Mouse (Mus musculus) hindbrain, embryonic 15.5 days (tissue): Measurements from ENCODE around the gene Jup. TPM values are rescaled to one million over a fixed set of nuclear protein-coding genes. Genes with fewer than 3 reads are reported as not detected.

Experiments used
- ATAC-seq: fragments of 200-750 bp; cut with Nextera tagmentation; 2 replicates; pipeline ENCODE4 v1.8.0; 2017; ENCODE audit warnings: low read depth, moderate number of reproducible peaks, moderate TSS enrichment; ENCODE audit not compliant: low FRiP score
- H3K27ac ChIP-seq: fragments of 300-500 bp; sonication (generic); replicated peaks from 2 replicates; pipeline ENCODE4 v1.5.1; 2015; ENCODE audit warnings: mild to moderate bottlenecking, inconsistent platforms
- H3K27me3 ChIP-seq: fragments of 300-500 bp; sonication (generic); 2 replicates; pipeline ENCODE4 v1.6.1; 2015; ENCODE audit warnings: control low read depth, inconsistent platforms
- H3K36me3 ChIP-seq: fragments of 300-500 bp; sonication (generic); 2 replicates; pipeline ENCODE4 v1.6.1; 2015; ENCODE audit warnings: control low read depth, inconsistent platforms
- H3K4me1 ChIP-seq: fragments of 300-500 bp; sonication (generic); replicated peaks from 2 replicates; pipeline ENCODE4 v1.6.1; 2015; ENCODE audit warnings: control low read depth, inconsistent platforms
- H3K4me2 ChIP-seq: fragments of 300-500 bp; sonication (generic); 2 replicates; pipeline ENCODE4 v1.6.1; 2015; ENCODE audit warnings: moderate library complexity, mild to moderate bottlenecking, inconsistent platforms
- H3K4me3 ChIP-seq: fragments of 300-500 bp; sonication (generic); 2 replicates; pipeline ENCODE4 v1.5.1; 2015; ENCODE audit warnings: mild to moderate bottlenecking, inconsistent platforms
- H3K9ac ChIP-seq: fragments of 300-500 bp; sonication (generic); 2 replicates; pipeline ENCODE4 v1.6.1; 2015; ENCODE audit warnings: inconsistent platforms
- H3K9me3 ChIP-seq: fragments of 300-500 bp; sonication (generic); 2 replicates; pipeline ENCODE4 v1.6.1; 2016; ENCODE audit warnings: control low read depth, inconsistent platforms
- WGBS: fragments of 180-500 bp; shearing (Covaris S2); methylation state at CpG from one replicate; pipeline ENCODE4 v1.1.7; 2015; 5-methylcytosine and 5-hydroxymethylcytosine counted together
- polyA plus RNA-seq: library from polyadenylated mRNA; unstranded; fragments of >200 nt; fragmentation: Nextera tagmentation; extraction: Ambion mirVana; gene quantifications from 2 replicates; pipeline ENCODE4 v1.2.1, GENCODE M21; 2015

The Jup gene
- polyA plus RNA-seq = 73.2 and 78.1 TPM in 2 replicates

GRCm38 (mm10) chr11:100397600-100398389 is at the start of gene Jup:
Gene Jup, minus strand, starts transcription at chr11:100397763.
- H3K27me3 ChIP-seq = no peaks in the 10 kb centered on the region
- H3K36me3 ChIP-seq = no peaks in the 10 kb centered on the region
- peak within 1 kb of the TSS; percentile 63 for H3K4me3 ChIP-seq
- peak within 1 kb of the TSS; percentile 77 for H3K4me2 ChIP-seq
- ATAC-seq = peak; percentile 99
- no peaks in the 10 kb centered on the region for H3K9me3 ChIP-seq
- H3K9ac ChIP-seq = peak within 1 kb of the TSS; percentile 72
- WGBS = 1% methylated on average over 37 of the region's 37 CpGs
- H3K4me1 ChIP-seq = peaks cover 44% of the 10 kb centered on the region
- peak within 1 kb of the TSS; percentile 77 for H3K27ac ChIP-seq

- Histone ChIP-seq H3K9ac (no peak overlapping the region), H3K27me3 (no peaks in the 10 kb centered on the region), H3K9me3 (no peaks in the 10 kb centered on the region), H3K4me1 (peaks cover 18% of the 10 kb centered on the region), H3K4me3 (no peak overlapping the region), H3K4me2 (no peak overlapping the region), H3K27ac (no peak overlapping the region), H3K36me3 (0 out of 2 replicates have a peak, but pooled peaks cover 5% of the 10 kb centered on the region)
- 85% methylated on average over 6 of the region's 6 CpGs for WGBS
- no peak for ATAC-seq
These were observed 45.1 kb upstream of the Jup start for GRCm38 (mm10) chr11:100442625-100443024.

GRCm38 (mm10) chr11:100441797-100442196 is 44.2 kb upstream of the Jup start, which contains the start of the genes Nt5c3b and Klhl10:
Gene Nt5c3b, minus strand, starts transcription at chr11:100441808.
Gene Klhl10, plus strand, starts transcription at chr11:100441917.
- H3K9me3 ChIP-seq = no peaks in the 10 kb centered on the region
- WGBS = 82% methylated on average over 8 of the region's 8 CpGs
- H3K4me2 ChIP-seq = peak within 1 kb of the TSS; percentile 85
- H3K36me3 ChIP-seq = peaks cover 5% of the 10 kb centered on the region; the same call in 1 of the 2 replicates
- peaks cover 18% of the 10 kb centered on the region for H3K4me1 ChIP-seq
- H3K27me3 ChIP-seq = no peaks in the 10 kb centered on the region
- peak within 1 kb of the TSS; percentile 82 for H3K27ac ChIP-seq
- ATAC-seq = no peak
- peak within 1 kb of the TSS; percentile 94 for H3K9ac ChIP-seq
- H3K4me3 ChIP-seq = peak within 1 kb of the TSS; percentile 91

- Histone ChIP-seq H3K4me1 (peaks cover 18% of the 10 kb centered on the region), H3K36me3 (peaks cover 7% of the 10 kb centered on the region), H3K9me3 (no peaks in the 10 kb centered on the region), H3K27ac (peak overlapping the region; percentile 82), H3K4me2 (peak overlapping the region; percentile 85), H3K4me3 (peak overlapping the region; percentile 91), H3K27me3 (no peaks in the 10 kb centered on the region), H3K9ac (peak overlapping the region; percentile 94)
- under 1% methylated on average over 51 of the region's 52 CpGs for WGBS
- peak; percentile 97 for ATAC-seq
These were observed 43.3 kb upstream of the Jup start for GRCm38 (mm10) chr11:100440691-100441522.

- Histone ChIP-seq H3K36me3 (peaks cover 13% of the 10 kb centered on the region), H3K9me3 (no peaks in the 10 kb centered on the region), H3K4me3 (no peak overlapping the region), H3K4me1 (peaks cover 18% of the 10 kb centered on the region), H3K4me2 (no peak overlapping the region), H3K9ac (no peak overlapping the region), H3K27ac (no peak overlapping the region), H3K27me3 (no peaks in the 10 kb centered on the region)
- WGBS = 77% methylated on average over 1 of the region's 1 CpGs
- no peak for ATAC-seq
These were observed 40.3 kb upstream of the Jup start for GRCm38 (mm10) chr11:100437901-100438300.

GRCm38 (mm10) chr11:100435678-100436246 is 38.2 kb upstream of the Jup start:
- 27% methylated on average over 9 of the region's 9 CpGs for WGBS
- H3K4me2 ChIP-seq = no peak overlapping the region
- H3K27ac ChIP-seq = no peak overlapping the region
- no peaks in the 10 kb centered on the region for H3K9me3 ChIP-seq
- no peak overlapping the region for H3K9ac ChIP-seq
- H3K36me3 ChIP-seq = peaks cover 17% of the 10 kb centered on the region
- no peak overlapping the region for H3K4me3 ChIP-seq
- H3K4me1 ChIP-seq = peaks cover 11% of the 10 kb centered on the region
- ATAC-seq = no peak
- no peaks in the 10 kb centered on the region for H3K27me3 ChIP-seq

GRCm38 (mm10) chr11:100432002-100432401 is 34.4 kb upstream of the Jup start:
- Histone ChIP-seq H3K9me3 (no peaks in the 10 kb centered on the region), H3K4me2 (no peak overlapping the region), H3K4me3 (no peak overlapping the region), H3K27ac (no peak overlapping the region), H3K36me3 (peaks cover 21% of the 10 kb centered on the region), H3K27me3 (no peaks in the 10 kb centered on the region), H3K9ac (no peak overlapping the region), H3K4me1 (peaks cover 5% of the 10 kb centered on the region; the same call in 1 of the 2 replicates)
- WGBS = 95% methylated on average over 5 of the region's 5 CpGs
- no peak for ATAC-seq

GRCm38 (mm10) chr11:100430052-100430451 is 32.5 kb upstream of the Jup start:
- WGBS = 84% methylated on average over 7 of the region's 7 CpGs
- Histone ChIP-seq H3K27ac (no peak overlapping the region), H3K27me3 (no peaks in the 10 kb centered on the region), H3K4me3 (no peak overlapping the region), H3K36me3 (peaks cover 18% of the 10 kb centered on the region; the same call in 1 of the 2 replicates), H3K4me1 (peaks cover 5% of the 10 kb centered on the region; the same call in 1 of the 2 replicates), H3K9me3 (no peaks in the 10 kb centered on the region), H3K4me2 (no peak overlapping the region), H3K9ac (no peak overlapping the region)
- no peak for ATAC-seq

- H3K9me3 ChIP-seq = no peaks in the 10 kb centered on the region
- H3K4me3 ChIP-seq = no peak overlapping the region
- H3K4me2 ChIP-seq = no peak overlapping the region
- WGBS = 66% methylated on average over 9 of the region's 9 CpGs
- peaks cover 5% of the 10 kb centered on the region; the same call in 1 of the 2 replicates for H3K4me1 ChIP-seq
- no peaks in the 10 kb centered on the region for H3K27me3 ChIP-seq
- H3K27ac ChIP-seq = peak overlapping the region; percentile 51; the same call in 1 of the 2 replicates
- H3K9ac ChIP-seq = no peak overlapping the region
- H3K36me3 ChIP-seq = peaks cover 18% of the 10 kb centered on the region; the same call in 1 of the 2 replicates
- peak; percentile 51; the same call in 1 of the 2 replicates for ATAC-seq
These were observed 31.1 kb upstream of the Jup start for GRCm38 (mm10) chr11:100428612-100429199.

GRCm38 (mm10) chr11:100426820-100427219 is 29.3 kb upstream of the Jup start:
- no peak for ATAC-seq
- H3K4me2 ChIP-seq = no peak overlapping the region
- peaks cover 11% of the 10 kb centered on the region; the same call in 1 of the 2 replicates for H3K36me3 ChIP-seq
- H3K4me1 ChIP-seq = peaks cover 5% of the 10 kb centered on the region; the same call in 1 of the 2 replicates
- H3K9ac ChIP-seq = no peak overlapping the region
- no peak overlapping the region for H3K27ac ChIP-seq
- no peaks in the 10 kb centered on the region for H3K9me3 ChIP-seq
- WGBS = 88% methylated on average over 3 of the region's 3 CpGs
- no peaks in the 10 kb centered on the region for H3K27me3 ChIP-seq
- H3K4me3 ChIP-seq = no peak overlapping the region

- Histone ChIP-seq H3K27me3 (no peaks in the 10 kb centered on the region), H3K4me2 (no peak overlapping the region), H3K36me3 (peaks cover 9% of the 10 kb centered on the region; the same call in 1 of the 2 replicates), H3K9me3 (no peaks in the 10 kb centered on the region), H3K9ac (no peak overlapping the region), H3K27ac (no peak overlapping the region), H3K4me3 (no peak overlapping the region), H3K4me1 (peaks cover 5% of the 10 kb centered on the region; the same call in 1 of the 2 replicates)
- WGBS = 37% methylated on average over 7 of the region's 7 CpGs
- ATAC-seq = peak; percentile 19; the same call in 1 of the 2 replicates
These were observed 28.3 kb upstream of the Jup start for GRCm38 (mm10) chr11:100425851-100426250.
